Mouse (Mus musculus) erythroblast, embryonic 14.5 days (primary cell): ENCODE results near the gene Sv2a.

Experiments
- GATA1 ChIP-seq: IDR thresholded peaks from 2 replicates; pipeline ENCODE4 v1.6.1; 2012; ENCODE audit warnings: low read length, inconsistent platforms, mixed read lengths
- TAL1 ChIP-seq: IDR thresholded peaks from 3 replicates; pipeline ENCODE4 v1.6.1; 2012; ENCODE audit warnings: low read length, inconsistent platforms, mixed read lengths

GRCm38 (mm10) chr3:96230404-96230803 is 49.5 kb downstream of the Sv2a start:
- TF ChIP-seq TAL1 (no peak), GATA1 (no peak)
